Mouse (Mus musculus) midbrain, embryonic 11.5 days (tissue): ENCODE measurements around the gene Exoc6b. TPM values are rescaled to one million over a fixed set of nuclear protein-coding genes. Genes with fewer than 3 reads are reported as not detected.

Source experiments
- ATAC-seq: fragments of 200-750 bp; cut with Nextera tagmentation; 2 replicates; pipeline ENCODE4 v1.8.0; 2017; ENCODE audit warnings: moderate TSS enrichment, moderate library complexity; ENCODE audit not compliant: low FRiP score
- DNase-seq: peaks from one replicate; pipeline ENCODE4 v3.0.0; 2015; ENCODE audit warnings: low spot score; ENCODE audit errors: missing footprints
- H3K27ac ChIP-seq: fragments of 300-500 bp; sonication (generic); 2 replicates; pipeline ENCODE4 v1.5.1; 2014; ENCODE audit warnings: low read depth, low read length
- H3K27me3 ChIP-seq: fragments of 300-500 bp; sonication (generic); 2 replicates; pipeline ENCODE4 v1.6.1; 2014; ENCODE audit warnings: mild to moderate bottlenecking, low read length, moderate library complexity, mixed read lengths; ENCODE audit not compliant: control insufficient read depth, insufficient read depth
- H3K36me3 ChIP-seq: fragments of 300-500 bp; sonication (generic); 2 replicates; pipeline ENCODE4 v1.6.1; 2014; ENCODE audit warnings: mild to moderate bottlenecking, low read length, moderate library complexity, mixed read lengths; ENCODE audit not compliant: control insufficient read depth, insufficient read depth
- H3K4me1 ChIP-seq: fragments of 300-500 bp; sonication (generic); 2 replicates; pipeline ENCODE4 v1.6.1; 2014; ENCODE audit warnings: low read length; ENCODE audit not compliant: control insufficient read depth, insufficient read depth
- H3K4me2 ChIP-seq: fragments of 300-500 bp; sonication (generic); 2 replicates; pipeline ENCODE4 v1.6.1; 2014; ENCODE audit warnings: mild to moderate bottlenecking, moderate library complexity
- H3K4me3 ChIP-seq: fragments of 300-500 bp; sonication (generic); 2 replicates; pipeline ENCODE4 v1.5.1; 2014; ENCODE audit warnings: low read depth, low read length
- H3K9ac ChIP-seq: fragments of 300-500 bp; sonication (generic); 2 replicates; pipeline ENCODE4 v1.6.1; 2014; ENCODE audit warnings: low read length
- H3K9me3 ChIP-seq: fragments of 300-500 bp; sonication (generic); 2 replicates; pipeline ENCODE4 v1.6.1; 2016; ENCODE audit warnings: low read length; ENCODE audit not compliant: control insufficient read depth
- WGBS: fragments of 180-500 bp; shearing (Covaris S2); extraction: QIAGEN DNeasy Blood & Tissue Kit; methylation state at CpG from one replicate; pipeline ENCODE4 v1.1.7; 2014; 5-methylcytosine and 5-hydroxymethylcytosine counted together
- polyA plus RNA-seq: library from polyadenylated mRNA; unstranded; fragments of >200 nt; fragmentation: Nextera tagmentation; extraction: Ambion mirVana; gene quantifications from 2 replicates; pipeline ENCODE4 v1.2.1, GENCODE M21; 2014

The Exoc6b gene
- polyA plus RNA-seq, 1 experiment from 2014 or later = 32.0 TPM

DNA sequence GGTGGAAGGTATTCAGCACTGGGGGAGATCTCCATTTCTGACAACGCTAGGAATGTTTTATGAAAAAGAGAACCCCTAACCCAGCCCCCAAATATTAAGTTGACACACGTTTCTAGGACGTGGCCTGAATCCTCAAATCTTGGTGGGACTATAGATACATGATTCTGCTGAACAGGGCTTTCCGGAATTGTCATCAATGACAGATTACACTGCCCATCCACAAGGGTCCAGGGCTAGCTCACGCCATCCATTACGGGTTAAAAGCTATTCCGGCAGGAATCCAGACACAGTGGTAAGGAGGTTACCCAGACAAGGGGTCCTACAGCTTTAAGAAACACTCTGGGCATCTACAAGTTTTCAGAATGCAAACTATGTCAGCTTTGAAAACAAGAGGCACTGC lies 323.7 kb downstream of the Exoc6b start:
- H3K9me3 ChIP-seq = no peaks in the 10 kb centered on the region
- H3K9ac ChIP-seq = no peak overlapping the region
- H3K4me1 ChIP-seq = peaks cover 11% of the 10 kb centered on the region; the same call in 1 of the 2 replicates
- H3K27ac ChIP-seq = no peak overlapping the region; the same call in 1 of the 2 replicates
- no peak for ATAC-seq
- no peaks in the 10 kb centered on the region for H3K36me3 ChIP-seq
- H3K4me2 ChIP-seq = no peak overlapping the region
- H3K4me3 ChIP-seq = no peak overlapping the region
- DNase-seq = no peak
- 88% methylated on average over 7 of the region's 7 CpGs for WGBS
- H3K27me3 ChIP-seq = no peaks in the 10 kb centered on the region

DNA sequence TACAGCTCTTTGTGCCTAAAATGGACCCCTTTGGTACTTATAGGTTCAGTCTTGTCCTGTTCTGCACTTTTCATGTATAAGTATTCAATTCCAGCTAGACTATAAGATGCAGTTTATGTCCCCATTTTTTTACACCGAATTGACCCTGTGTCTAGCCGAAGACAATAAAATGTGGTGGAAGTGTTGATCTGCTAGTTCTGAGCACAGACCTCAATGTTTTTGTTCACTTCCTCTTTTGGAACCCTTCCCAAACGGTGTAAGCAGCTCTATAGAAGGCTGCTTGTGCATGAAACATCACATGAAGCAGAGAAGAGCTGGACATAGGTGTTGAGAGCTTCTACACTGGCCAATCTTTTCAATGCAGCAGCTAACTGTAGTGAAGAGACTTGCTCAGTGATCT lies 327.1 kb downstream of the Exoc6b start:
- Histone ChIP-seq H3K4me3 (no peak overlapping the region), H3K27ac (no peak overlapping the region), H3K36me3 (no peaks in the 10 kb centered on the region), H3K9me3 (no peaks in the 10 kb centered on the region), H3K27me3 (no peaks in the 10 kb centered on the region), H3K4me1 (peaks cover 7% of the 10 kb centered on the region; the same call in 1 of the 2 replicates), H3K4me2 (no peak overlapping the region), H3K9ac (no peak overlapping the region)
- 87% methylated on average over 3 of the region's 3 CpGs for WGBS
- ATAC-seq = no peak
- no peak for DNase-seq

DNA sequence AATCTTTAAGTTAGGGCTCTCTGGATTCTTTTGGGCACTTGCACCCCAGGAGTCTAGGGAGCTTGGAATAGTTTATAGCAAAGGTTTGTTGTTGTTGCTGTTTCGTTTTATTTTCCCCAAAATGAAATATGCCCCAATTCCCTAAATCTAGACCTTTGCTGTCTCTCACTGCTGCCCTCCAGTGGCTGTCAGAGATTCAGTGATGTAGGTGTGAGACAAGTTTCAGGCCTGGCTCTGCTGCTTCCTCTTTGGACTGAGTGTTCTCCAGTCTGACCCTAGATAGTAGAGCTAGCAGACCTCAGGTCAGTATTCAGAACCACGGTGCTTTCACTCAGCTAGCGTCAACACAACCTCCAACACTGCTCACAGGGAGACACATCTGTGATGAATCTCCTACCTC lies 332.4 kb downstream of the Exoc6b start:
- Histone ChIP-seq H3K36me3 (no peaks in the 10 kb centered on the region), H3K4me1 (no peaks in the 10 kb centered on the region), H3K9me3 (no peaks in the 10 kb centered on the region), H3K4me3 (no peak overlapping the region), H3K27ac (no peak overlapping the region), H3K4me2 (no peak overlapping the region), H3K27me3 (no peaks in the 10 kb centered on the region), H3K9ac (no peak overlapping the region)
- no peak for DNase-seq
- 68% methylated on average over 3 of the region's 3 CpGs for WGBS
- no peak for ATAC-seq

DNA sequence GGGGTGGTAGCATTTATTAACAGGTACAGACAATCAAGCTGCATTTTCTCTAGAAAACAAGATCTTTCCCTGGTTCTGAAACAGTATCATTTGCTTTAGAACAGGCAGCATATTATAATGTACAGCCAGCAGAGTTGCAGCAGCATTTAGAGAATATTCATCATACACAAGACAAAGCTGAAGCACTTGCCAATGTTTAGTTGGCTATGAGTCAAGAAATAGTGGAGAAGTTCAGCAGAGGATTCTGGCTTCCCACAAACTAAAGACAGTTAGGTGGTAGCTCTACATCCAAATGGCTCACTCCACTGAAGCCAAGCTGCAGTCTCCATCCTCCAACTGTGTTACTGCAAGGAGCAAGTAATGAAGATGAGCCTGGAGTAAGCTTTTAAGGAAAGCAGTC lies 342.4 kb downstream of the Exoc6b start:
- no peak overlapping the region for H3K4me3 ChIP-seq
- H3K4me2 ChIP-seq = no peak overlapping the region
- H3K27ac ChIP-seq = no peak overlapping the region
- ATAC-seq (no peak), DNase-seq (no peak)
- no peaks in the 10 kb centered on the region for H3K36me3 ChIP-seq
- no peak overlapping the region for H3K9ac ChIP-seq
- H3K9me3 ChIP-seq = no peaks in the 10 kb centered on the region
- H3K27me3 ChIP-seq = no peaks in the 10 kb centered on the region
- no peaks in the 10 kb centered on the region for H3K4me1 ChIP-seq

DNA sequence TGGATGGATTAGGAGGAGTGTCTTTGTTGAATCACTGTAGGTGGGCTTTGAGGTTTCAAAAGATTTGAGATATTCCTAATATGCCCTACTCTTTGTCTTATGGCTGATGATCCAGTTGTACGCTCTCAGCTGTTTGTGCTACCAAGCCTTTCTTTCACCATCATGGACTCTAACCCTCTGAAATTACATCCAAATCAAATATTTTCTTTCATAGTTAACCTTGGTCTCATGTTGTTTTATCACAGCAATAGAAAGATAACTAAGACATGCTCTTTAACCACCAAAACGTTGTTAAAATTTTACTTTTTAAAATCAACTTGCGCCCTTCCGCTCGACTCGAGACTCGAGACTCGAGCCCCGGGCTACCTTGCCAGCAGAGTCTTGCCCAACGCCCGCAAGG lies 356.1 kb downstream of the Exoc6b start:
- H3K4me1 ChIP-seq = no peaks in the 10 kb centered on the region
- H3K36me3 ChIP-seq = no peaks in the 10 kb centered on the region
- H3K27ac ChIP-seq = no peak overlapping the region
- no peak overlapping the region for H3K9ac ChIP-seq
- no peak overlapping the region for H3K4me3 ChIP-seq
- H3K4me2 ChIP-seq = no peak overlapping the region
- 89% methylated on average over 11 of the region's 11 CpGs for WGBS
- DNase-seq (no peak), ATAC-seq (no peak)
- H3K9me3 ChIP-seq = no peaks in the 10 kb centered on the region
- no peaks in the 10 kb centered on the region for H3K27me3 ChIP-seq

DNA sequence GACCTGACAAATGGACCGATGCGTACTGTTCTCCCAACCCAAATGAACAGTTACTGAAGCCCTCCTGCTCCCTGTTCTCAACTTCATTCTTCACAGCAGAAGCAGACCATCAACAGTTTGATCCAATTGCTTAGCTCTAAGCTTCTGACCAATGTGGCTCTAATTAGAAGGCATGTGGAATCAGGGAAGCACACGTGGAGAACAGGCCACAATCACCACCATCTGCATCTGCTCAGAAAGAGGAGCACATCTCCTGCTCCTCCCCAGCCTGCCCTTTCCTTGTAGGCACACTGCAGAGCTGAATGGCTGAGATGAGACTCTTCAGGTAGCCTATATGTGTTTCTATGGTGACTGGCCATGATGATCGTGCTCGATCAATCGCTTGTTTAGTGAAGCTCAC lies 358.5 kb downstream of the Exoc6b start:
- H3K4me2 ChIP-seq = no peak overlapping the region
- DNase-seq = no peak
- H3K36me3 ChIP-seq = no peaks in the 10 kb centered on the region
- no peak for ATAC-seq
- no peak overlapping the region for H3K9ac ChIP-seq
- H3K4me3 ChIP-seq = no peak overlapping the region
- no peaks in the 10 kb centered on the region for H3K4me1 ChIP-seq
- WGBS = 88% methylated on average over 6 of the region's 6 CpGs
- no peaks in the 10 kb centered on the region for H3K27me3 ChIP-seq
- H3K9me3 ChIP-seq = no peaks in the 10 kb centered on the region
- H3K27ac ChIP-seq = no peak overlapping the region

DNA sequence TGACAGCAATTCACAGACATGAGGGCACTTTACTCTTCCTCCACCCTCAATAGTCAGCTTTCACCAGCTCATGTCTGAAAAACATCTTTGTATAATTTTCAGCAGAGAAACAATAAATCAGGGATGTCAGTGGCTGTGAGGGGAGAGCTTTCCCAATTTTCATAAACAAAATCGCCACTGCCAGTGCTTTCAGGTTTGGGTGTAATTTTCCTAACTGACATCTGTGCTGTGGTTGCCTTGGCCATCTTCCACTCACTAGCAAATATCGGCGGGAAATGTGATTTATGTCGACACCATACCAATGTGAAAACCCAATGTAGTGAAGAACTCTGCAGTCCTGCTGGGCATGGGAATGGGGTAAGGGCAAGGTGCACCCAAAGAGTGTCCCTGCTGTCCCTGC lies 360.7 kb downstream of the Exoc6b start:
- Histone ChIP-seq H3K9me3 (no peaks in the 10 kb centered on the region), H3K27me3 (no peaks in the 10 kb centered on the region), H3K4me3 (no peak overlapping the region), H3K9ac (no peak overlapping the region), H3K4me1 (no peaks in the 10 kb centered on the region), H3K27ac (no peak overlapping the region), H3K4me2 (no peak overlapping the region), H3K36me3 (no peaks in the 10 kb centered on the region)
- ATAC-seq (no peak), DNase-seq (no peak)
- 88% methylated on average over 4 of the region's 4 CpGs for WGBS

DNA sequence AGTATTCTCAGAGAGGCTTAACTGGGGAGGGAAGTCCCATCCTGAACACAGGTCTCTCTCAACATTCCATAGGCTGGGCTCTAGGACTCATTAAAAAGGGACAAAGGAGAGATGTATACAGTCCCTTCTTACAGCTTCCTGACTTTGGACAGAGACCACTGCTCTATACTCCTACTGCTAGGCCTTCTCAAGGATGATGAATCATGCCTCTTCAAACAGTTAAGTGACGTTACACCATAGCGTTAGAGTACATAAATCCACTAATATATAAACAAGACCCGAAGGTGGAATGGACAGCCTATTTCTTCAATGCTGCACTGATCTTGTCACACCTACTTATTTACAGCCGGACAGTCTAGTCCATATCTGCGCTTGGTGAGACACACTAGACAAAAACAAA lies 369.7 kb downstream of the Exoc6b start:
- Histone ChIP-seq H3K9ac (no peak overlapping the region), H3K4me1 (peaks cover 7% of the 10 kb centered on the region; the same call in 1 of the 2 replicates), H3K27ac (no peak overlapping the region), H3K4me2 (no peak overlapping the region), H3K4me3 (no peak overlapping the region), H3K27me3 (no peaks in the 10 kb centered on the region), H3K36me3 (no peaks in the 10 kb centered on the region), H3K9me3 (no peaks in the 10 kb centered on the region)
- WGBS = 93% methylated on average over 5 of the region's 5 CpGs
- DNase-seq (no peak), ATAC-seq (no peak)

DNA sequence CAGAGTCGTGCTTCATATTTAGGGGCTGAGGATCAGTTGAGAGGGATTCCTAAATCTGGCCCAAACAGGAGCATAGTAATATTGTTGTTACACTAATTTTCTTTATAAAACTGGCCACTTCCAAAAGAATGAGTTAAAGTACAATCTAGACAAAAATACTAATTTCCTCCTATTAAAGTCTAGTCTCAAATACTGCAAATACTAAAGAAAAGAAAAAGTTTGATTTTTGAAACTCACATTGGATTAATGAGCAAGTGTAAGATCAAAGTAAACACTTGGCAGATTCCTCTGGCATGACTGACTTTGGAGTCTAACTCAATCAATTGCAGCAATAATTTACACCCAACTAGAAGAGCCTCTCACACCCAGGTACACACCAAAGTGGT lies 371.0 kb downstream of the Exoc6b start:
- no peaks in the 10 kb centered on the region for H3K36me3 ChIP-seq
- no peak overlapping the region for H3K4me3 ChIP-seq
- H3K27ac ChIP-seq = no peak overlapping the region
- no peak overlapping the region for H3K9ac ChIP-seq
- ATAC-seq (no peak), DNase-seq (peak; percentile 56)
- H3K4me1 ChIP-seq = peaks cover 7% of the 10 kb centered on the region; the same call in 1 of the 2 replicates
- H3K9me3 ChIP-seq = no peaks in the 10 kb centered on the region
- H3K4me2 ChIP-seq = no peak overlapping the region
- no peaks in the 10 kb centered on the region for H3K27me3 ChIP-seq
- WGBS = 28% methylated on average over 1 of the region's 1 CpGs
